Mouse (Mus musculus) cerebral cortex, adult 2 months (tissue): ENCODE results near the gene Inhbb.

Source experiments
- WGBS: fragments of 180-500 bp; shearing (Covaris S2); methylation state at CpG from one replicate; pipeline ENCODE4 v1.1.7; 2018; 5-methylcytosine and 5-hydroxymethylcytosine counted together

Inhbb gene

DNA sequence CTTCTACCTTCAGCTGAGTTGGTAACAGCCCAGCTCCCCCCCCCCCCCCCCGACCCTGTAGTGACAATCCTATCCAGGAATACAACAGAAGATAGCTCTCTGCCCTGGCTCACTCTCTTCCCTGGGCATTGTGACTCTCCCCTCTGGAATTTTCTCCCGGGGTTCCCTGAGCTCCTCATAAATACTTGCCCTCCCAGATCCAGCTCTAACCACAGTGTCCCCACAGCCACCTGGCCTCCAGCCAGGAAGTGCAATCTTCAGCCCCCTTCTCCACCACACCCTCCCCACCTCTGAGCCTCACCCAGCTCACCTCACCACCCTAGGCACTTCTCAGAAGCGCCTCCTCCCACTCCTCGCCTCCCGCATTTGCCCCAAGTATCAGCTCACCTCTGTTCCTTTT lies 46.7 kb downstream of the Inhbb start:
- WGBS: 72% methylated on average over 5 of the region's 5 CpGs

DNA sequence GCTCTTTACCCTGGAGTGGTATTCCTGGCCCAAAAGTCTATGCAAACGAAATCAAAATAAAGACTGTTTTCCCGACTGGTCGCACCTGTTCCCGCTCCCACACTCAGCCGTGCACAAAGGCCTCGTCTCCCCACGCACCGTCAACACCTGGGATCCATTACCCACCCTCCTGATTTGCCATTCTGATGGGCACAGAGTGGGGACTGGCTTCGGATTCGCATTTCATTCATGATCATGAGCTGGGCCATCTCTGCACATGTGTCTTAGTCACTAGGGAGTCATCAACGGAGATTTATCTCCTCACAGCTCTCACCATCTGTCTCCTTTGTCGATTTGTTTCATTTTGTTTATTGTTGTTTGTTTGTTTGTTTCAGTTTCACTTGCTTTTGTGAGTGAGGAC lies 54.5 kb downstream of the Inhbb start:
- WGBS: 73% methylated on average over 12 of the region's 12 CpGs

DNA sequence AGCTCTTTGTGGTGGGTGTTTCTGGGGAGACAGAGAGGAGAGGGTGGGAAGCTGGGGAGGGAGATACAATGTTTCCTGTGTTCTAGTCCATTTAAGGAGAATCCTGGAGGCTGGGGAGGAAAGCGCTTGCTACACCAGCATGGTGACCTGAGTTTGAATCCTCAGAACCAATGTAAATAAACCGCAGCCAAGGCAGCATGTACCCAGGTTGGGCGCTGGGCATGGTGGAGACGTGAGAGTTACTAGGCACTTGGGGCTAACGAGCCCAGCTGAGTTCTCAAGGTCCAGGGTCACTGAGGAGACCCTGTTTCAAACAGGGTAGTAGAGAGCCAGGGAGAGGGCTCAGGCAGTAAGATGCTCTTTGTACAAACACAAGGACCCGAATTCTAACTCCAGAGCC lies 55.7 kb downstream of the Inhbb start:
- WGBS: 73% methylated on average over 6 of the region's 6 CpGs
